Mouse (Mus musculus) spleen, adult 2 months (tissue): ENCODE measurements at regions not wholly inside any gene's neighbourhood (a gene's known extent, or its start where the extent isn't known, plus 50 kb on each side); places are given as distances from the start of the nearest gene placed in this dataset.

Source experiments
- CTCF ChIP-seq: fragments of 200-500 bp; IDR thresholded peaks from 2 replicates; pipeline ENCODE4 v1.5.1; 2011; ENCODE audit warnings: mild to moderate bottlenecking, inconsistent platforms; ENCODE audit not compliant: insufficient read depth, insufficient read length, insufficient replicate concordance; ENCODE audit errors: extremely low read depth
- POLR2A ChIP-seq: fragments of 200-500 bp; IDR thresholded peaks from 2 replicates; pipeline ENCODE4 v1.6.1; 2011; ENCODE audit warnings: low read depth, low read length, inconsistent platforms

DNA sequence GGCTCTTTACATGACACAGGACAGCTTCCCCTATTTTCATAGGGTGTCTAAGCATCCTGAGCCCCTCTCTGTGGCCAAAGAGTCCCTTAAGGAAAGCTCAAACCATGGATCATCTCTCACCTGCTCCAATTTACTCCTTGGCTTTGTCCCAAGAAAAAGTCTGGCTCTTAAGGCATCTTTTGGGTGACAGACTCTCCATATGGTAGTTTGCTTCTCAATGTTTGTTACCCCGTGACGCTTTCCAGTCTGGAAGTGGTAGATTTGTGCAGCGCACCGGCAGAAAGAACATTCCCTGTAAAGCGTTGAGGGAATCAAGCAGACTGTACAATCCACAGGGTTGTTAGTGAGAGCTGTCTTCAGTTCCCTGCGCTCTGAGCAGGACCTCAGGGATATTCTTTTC is 350.8 kb upstream of the Arid1b start:
- TF ChIP-seq CTCF (no peak), POLR2A (no peak)
